Mouse (Mus musculus) embryonic facial prominence, embryonic 15.5 days (tissue): ENCODE measurements at regions not wholly inside any gene's neighbourhood (a gene's known extent, or its start where the extent isn't known, plus 50 kb on each side); places are given as distances from the start of the nearest gene placed in this dataset.

Source experiments
- ATAC-seq: fragments of 200-750 bp; cut with Nextera tagmentation; 2 replicates; pipeline ENCODE4 v1.8.0; 2017; ENCODE audit warnings: low read depth, moderate TSS enrichment; ENCODE audit not compliant: insufficient number of reproducible peaks, low FRiP score, low TSS enrichment
- H3K27ac ChIP-seq: fragments of 300-500 bp; sonication (generic); replicated peaks from 2 replicates; pipeline ENCODE4 v1.5.1; 2015; ENCODE audit warnings: mild to moderate bottlenecking, inconsistent platforms
- H3K27me3 ChIP-seq: fragments of 300-500 bp; sonication (generic); 2 replicates; pipeline ENCODE4 v1.6.1; 2015; ENCODE audit warnings: inconsistent platforms
- H3K36me3 ChIP-seq: fragments of 300-500 bp; sonication (generic); 2 replicates; pipeline ENCODE4 v1.6.1; 2015; ENCODE audit warnings: mild to moderate bottlenecking, inconsistent platforms
- H3K4me1 ChIP-seq: fragments of 300-500 bp; sonication (generic); 2 replicates; pipeline ENCODE4 v1.6.1; 2015; ENCODE audit warnings: inconsistent platforms
- H3K4me2 ChIP-seq: fragments of 300-500 bp; sonication (generic); replicated peaks from 2 replicates; pipeline ENCODE4 v1.6.1; 2015; ENCODE audit warnings: mild to moderate bottlenecking, inconsistent platforms
- H3K4me3 ChIP-seq: fragments of 300-500 bp; sonication (generic); replicated peaks from 2 replicates; pipeline ENCODE4 v1.5.1; 2015; ENCODE audit warnings: mild to moderate bottlenecking, inconsistent platforms
- H3K9ac ChIP-seq: fragments of 300-500 bp; sonication (generic); 2 replicates; pipeline ENCODE4 v1.6.1; 2015; ENCODE audit warnings: inconsistent platforms
- H3K9me3 ChIP-seq: fragments of 300-500 bp; sonication (generic); replicated peaks from 2 replicates; pipeline ENCODE4 v1.6.1; 2016; ENCODE audit warnings: inconsistent platforms
- WGBS: fragments of 180-500 bp; shearing (Covaris S2); methylation state at CpG from one replicate; pipeline ENCODE4 v1.1.7; 2015; 5-methylcytosine and 5-hydroxymethylcytosine counted together

- Histone ChIP-seq H3K4me2 (no peak overlapping the region), H3K9ac (no peak overlapping the region), H3K36me3 (no peaks in the 10 kb centered on the region), H3K4me1 (no peaks in the 10 kb centered on the region), H3K9me3 (no peaks in the 10 kb centered on the region), H3K4me3 (no peak overlapping the region), H3K27me3 (no peaks in the 10 kb centered on the region), H3K27ac (no peak overlapping the region)
- WGBS, result 52% methylated on average over 6 of the region's 6 CpGs
- ATAC-seq, result no peak
Observed at GRCm38 (mm10) chr10:66558097-66558840, 537.7 kb upstream of the Jmjd1c start.

GRCm38 (mm10) chr10:66565374-66565773 lies 530.6 kb upstream of the Jmjd1c start:
- Histone ChIP-seq H3K27me3 (no peaks in the 10 kb centered on the region), H3K36me3 (no peaks in the 10 kb centered on the region), H3K9ac (no peak overlapping the region), H3K4me2 (no peak overlapping the region), H3K4me1 (no peaks in the 10 kb centered on the region), H3K4me3 (no peak overlapping the region), H3K27ac (no peak overlapping the region), H3K9me3 (no peaks in the 10 kb centered on the region)
- WGBS, result 74% methylated on average over 6 of the region's 6 CpGs
- ATAC-seq, result no peak

- H3K27me3 ChIP-seq, result no peaks in the 10 kb centered on the region
- no peaks in the 10 kb centered on the region for H3K4me1 ChIP-seq
- H3K36me3 ChIP-seq, result no peaks in the 10 kb centered on the region
- no peak overlapping the region for H3K4me2 ChIP-seq
- no peak for ATAC-seq
- no peak overlapping the region for H3K27ac ChIP-seq
- H3K4me3 ChIP-seq, result no peak overlapping the region
- no peaks in the 10 kb centered on the region for H3K9me3 ChIP-seq
- no peak overlapping the region for H3K9ac ChIP-seq
- 46% methylated on average over 10 of the region's 10 CpGs for WGBS
Observed at GRCm38 (mm10) chr10:66574846-66575535, 520.9 kb upstream of the Jmjd1c start.

GRCm38 (mm10) chr10:66593001-66593400 lies 502.9 kb upstream of the Jmjd1c start:
- WGBS, result 39% methylated on average over 3 of the region's 3 CpGs
- no peak for ATAC-seq
- Histone ChIP-seq H3K9me3 (no peaks in the 10 kb centered on the region), H3K27ac (no peak overlapping the region), H3K4me2 (no peak overlapping the region), H3K27me3 (no peaks in the 10 kb centered on the region), H3K4me1 (no peaks in the 10 kb centered on the region), H3K4me3 (no peak overlapping the region), H3K9ac (no peak overlapping the region), H3K36me3 (no peaks in the 10 kb centered on the region)

- Histone ChIP-seq H3K9me3 (no peaks in the 10 kb centered on the region), H3K9ac (no peak overlapping the region), H3K4me3 (no peak overlapping the region), H3K36me3 (no peaks in the 10 kb centered on the region), H3K4me1 (no peaks in the 10 kb centered on the region), H3K4me2 (no peak overlapping the region), H3K27me3 (no peaks in the 10 kb centered on the region), H3K27ac (no peak overlapping the region)
- WGBS, result 56% methylated on average over 6 of the region's 6 CpGs
- ATAC-seq, result no peak
Observed at GRCm38 (mm10) chr10:66593506-66593905, 502.4 kb upstream of the Jmjd1c start.

GRCm38 (mm10) chr10:66597952-66598351 lies 498.0 kb upstream of the Jmjd1c start:
- Histone ChIP-seq H3K9me3 (no peaks in the 10 kb centered on the region), H3K4me1 (no peaks in the 10 kb centered on the region), H3K27ac (no peak overlapping the region), H3K9ac (no peak overlapping the region), H3K36me3 (no peaks in the 10 kb centered on the region), H3K27me3 (no peaks in the 10 kb centered on the region), H3K4me2 (no peak overlapping the region), H3K4me3 (no peak overlapping the region)
- ATAC-seq, result no peak
- 78% methylated on average over 4 of the region's 4 CpGs for WGBS

- no peak for ATAC-seq
- Histone ChIP-seq H3K27ac (no peak overlapping the region), H3K9me3 (no peaks in the 10 kb centered on the region), H3K4me1 (no peaks in the 10 kb centered on the region), H3K4me3 (no peak overlapping the region), H3K4me2 (no peak overlapping the region), H3K36me3 (no peaks in the 10 kb centered on the region), H3K9ac (no peak overlapping the region), H3K27me3 (no peaks in the 10 kb centered on the region)
- WGBS, result 57% methylated on average over 3 of the region's 3 CpGs
Observed at GRCm38 (mm10) chr10:66607141-66607540, 488.8 kb upstream of the Jmjd1c start.

- no peak for ATAC-seq
- H3K9ac ChIP-seq, result no peak overlapping the region
- H3K4me1 ChIP-seq, result no peaks in the 10 kb centered on the region
- no peaks in the 10 kb centered on the region for H3K27me3 ChIP-seq
- no peaks in the 10 kb centered on the region for H3K36me3 ChIP-seq
- 61% methylated on average over 3 of the region's 3 CpGs for WGBS
- H3K27ac ChIP-seq, result no peak overlapping the region
- H3K9me3 ChIP-seq, result no peaks in the 10 kb centered on the region
- no peak overlapping the region for H3K4me2 ChIP-seq
- H3K4me3 ChIP-seq, result no peak overlapping the region
Observed at GRCm38 (mm10) chr10:66616280-66616679, 479.6 kb upstream of the Jmjd1c start.

- Histone ChIP-seq H3K9me3 (no peaks in the 10 kb centered on the region), H3K27ac (no peak overlapping the region), H3K36me3 (no peaks in the 10 kb centered on the region), H3K4me2 (no peak overlapping the region), H3K9ac (no peak overlapping the region), H3K4me1 (no peaks in the 10 kb centered on the region), H3K27me3 (no peaks in the 10 kb centered on the region), H3K4me3 (no peak overlapping the region)
- no peak for ATAC-seq
- WGBS, result 74% methylated on average over 3 of the region's 3 CpGs
Observed at GRCm38 (mm10) chr10:66630996-66631395, 464.9 kb upstream of the Jmjd1c start.

- no peak overlapping the region for H3K4me3 ChIP-seq
- H3K9me3 ChIP-seq, result no peaks in the 10 kb centered on the region
- no peaks in the 10 kb centered on the region for H3K4me1 ChIP-seq
- no peak overlapping the region for H3K9ac ChIP-seq
- ATAC-seq, result no peak
- WGBS, result 62% methylated on average over 24 of the region's 24 CpGs
- H3K36me3 ChIP-seq, result no peaks in the 10 kb centered on the region
- H3K27me3 ChIP-seq, result no peaks in the 10 kb centered on the region
- no peak overlapping the region for H3K27ac ChIP-seq
- no peak overlapping the region for H3K4me2 ChIP-seq
Observed at GRCm38 (mm10) chr10:66640890-66641847, 454.8 kb upstream of the Jmjd1c start.

- Histone ChIP-seq H3K4me3 (no peak overlapping the region), H3K4me1 (no peaks in the 10 kb centered on the region), H3K9me3 (no peaks in the 10 kb centered on the region), H3K27me3 (no peaks in the 10 kb centered on the region), H3K9ac (no peak overlapping the region), H3K27ac (no peak overlapping the region), H3K36me3 (no peaks in the 10 kb centered on the region), H3K4me2 (no peak overlapping the region)
- no peak for ATAC-seq
- 83% methylated on average over 6 of the region's 6 CpGs for WGBS
Observed at GRCm38 (mm10) chr10:66641966-66642365, 454.0 kb upstream of the Jmjd1c start.
